In the genomic region with DNA sequence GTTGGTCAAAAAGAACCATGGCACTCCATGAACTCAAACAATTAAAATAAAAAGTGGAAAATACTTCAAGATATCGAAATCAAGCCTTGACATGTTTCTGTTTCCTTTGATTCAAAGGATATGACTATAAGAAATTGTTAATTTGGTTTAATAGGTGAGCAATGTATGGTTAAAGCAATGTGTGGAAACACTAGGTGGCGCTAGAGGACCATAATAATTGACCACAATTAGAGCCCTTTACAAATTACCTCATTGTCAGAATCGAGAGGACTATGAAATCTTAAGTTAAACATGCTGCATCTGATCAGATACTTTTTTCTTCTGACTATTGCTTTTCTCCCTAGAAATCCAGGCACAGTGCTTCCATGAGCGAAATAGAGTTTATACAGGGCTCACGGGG, we compare ENCODE assay signal across 8 mouse cellular contexts. TPM values are rescaled to one million over a fixed set of nuclear protein-coding genes. Genes with fewer than 3 reads are reported as not detected.
A peak's percentile ranks its signal among the peaks of the same experiment; 100 is the strongest.
DNase-seq lines count a peak whose midpoint lies in the region; ATAC-seq lines count a peak whose summit lies in the region.

No protein-coding gene starts in this region.

- H3K27ac ChIP-seq in forebrain, embryonic 14.5 days (ENCODE audit: low read depth, low read length), result no peak overlapping the region

- whole genome bisulfite sequencing in forebrain, embryonic 14.5 days, result 14% methylated on average over 5 of the region's 5 CpGs

- no peak overlapping the region for H3K9ac ChIP-seq in forebrain, embryonic 14.5 days (ENCODE audit: low read length)

- H3K27me3 ChIP-seq in forebrain, embryonic 14.5 days (replicated peaks; ENCODE audit: control insufficient read depth, insufficient read depth, low read length), result no peaks in the 10 kb centered on the region
- no peaks in the 10 kb centered on the region for H3K27me3 ChIP-seq in splenic B cell, adult 2 months (ENCODE audit: control insufficient read depth, insufficient read depth, low read length, poor library complexity, severe bottlenecking)

- no peaks in the 10 kb centered on the region for H3K9me3 ChIP-seq in forebrain, embryonic 14.5 days (replicated peaks; ENCODE audit: control insufficient read depth, low read length)

- no peaks in the 10 kb centered on the region for H3K4me1 ChIP-seq in forebrain, embryonic 14.5 days (ENCODE audit: control insufficient read depth, insufficient read depth, low read length)

- ATAC-seq in forebrain, embryonic 14.5 days, result peak; percentile 94
- peak; percentile 45; the same call in 1 of the 2 replicates for ATAC-seq in megakaryocyte, adult 5-6 weeks (ENCODE audit: poor library complexity, severe bottlenecking)

- DNase-seq in adrenal gland, adult 18-20 months (ENCODE audit: low spot score in 2 of 2), result peak; percentile 30 to 42
- no peak for DNase-seq in adrenal gland, postnatal 4 days (ENCODE audit: low spot score in 2 of 2)
- peak; percentile 88 for DNase-seq in 3T3-L1 (ENCODE audit: low read depth, low spot score)
- DNase-seq in c-Kit-negative CD71-positive TER-119-positive erythroid progenitor cells, embryonic 14.5 days (ENCODE audit: low read depth, low spot score), result peak; percentile 20
- DNase-seq in forebrain, embryonic 14.5 days (ENCODE audit: low spot score), result peak; percentile 95
- DNase-seq in kidney, postnatal 36 days, result peak; percentile 68 to 78
- peak; percentile 66 for DNase-seq in splenic B cell, adult 2 months (ENCODE audit: low read depth, low spot score)

- H3K4me3 ChIP-seq in forebrain, embryonic 14.5 days (ENCODE audit: low read depth, low read length), result no peak overlapping the region

- H3K36me3 ChIP-seq in forebrain, embryonic 14.5 days (ENCODE audit: control insufficient read depth, insufficient read depth, low read length), result no peaks in the 10 kb centered on the region
- H3K36me3 ChIP-seq in splenic B cell, adult 2 months (ENCODE audit: control insufficient read depth, insufficient read depth, low read length, poor library complexity, severe bottlenecking), result no peaks in the 10 kb centered on the region

- H3K4me2 ChIP-seq in forebrain, embryonic 14.5 days (ENCODE audit: low read length), result no peak overlapping the region

RNA-seq across cellular contexts. Expression of a gene that starts 12.5 kb away (rescaled TPM):
- total RNA-seq in adrenal gland, adult 18-20 months (2021), result under 1 TPM; 0.16 to 0.60 TPM
- 1 to 10 TPM; 3.6 to 4.4 TPM for total RNA-seq in adrenal gland, postnatal 4 days (2021)
- 37.5 and 44.9 TPM in 2 replicates for polyA plus RNA-seq in forebrain, embryonic 14.5 days (2014; fragmentation: Nextera tagmentation; extraction: Ambion mirVana)
- not detected in 2 replicates for total RNA-seq in megakaryocyte, adult 5-6 weeks (2015)
- not detected in 2 replicates for total RNA-seq in megakaryocyte, adult 5-6 weeks (2017)

Comparison
In these comparisons a context has a peak if more than half of its experiments do, and no peak if none do; other contexts are left out.
1. DNase-seq: peak in adrenal gland, adult 18-20 months (2 of 2), 3T3-L1 (single experiment), c-Kit-negative CD71-positive TER-119-positive erythroid progenitor cells, embryonic 14.5 days (single experiment), forebrain, embryonic 14.5 days (single experiment), kidney, postnatal 36 days (2 of 2) and splenic B cell, adult 2 months (single experiment); none in adrenal gland, postnatal 4 days (0 of 2).